Mouse (Mus musculus) retina, postnatal 7 days (tissue): Measurements from ENCODE around the gene Anapc4.

Experiments
- DNase-seq: peaks from one replicate; pipeline ENCODE4 v3.0.0-alpha.2; 2012; ENCODE audit warnings: low read depth, low spot score

Anapc4 gene

DNA sequence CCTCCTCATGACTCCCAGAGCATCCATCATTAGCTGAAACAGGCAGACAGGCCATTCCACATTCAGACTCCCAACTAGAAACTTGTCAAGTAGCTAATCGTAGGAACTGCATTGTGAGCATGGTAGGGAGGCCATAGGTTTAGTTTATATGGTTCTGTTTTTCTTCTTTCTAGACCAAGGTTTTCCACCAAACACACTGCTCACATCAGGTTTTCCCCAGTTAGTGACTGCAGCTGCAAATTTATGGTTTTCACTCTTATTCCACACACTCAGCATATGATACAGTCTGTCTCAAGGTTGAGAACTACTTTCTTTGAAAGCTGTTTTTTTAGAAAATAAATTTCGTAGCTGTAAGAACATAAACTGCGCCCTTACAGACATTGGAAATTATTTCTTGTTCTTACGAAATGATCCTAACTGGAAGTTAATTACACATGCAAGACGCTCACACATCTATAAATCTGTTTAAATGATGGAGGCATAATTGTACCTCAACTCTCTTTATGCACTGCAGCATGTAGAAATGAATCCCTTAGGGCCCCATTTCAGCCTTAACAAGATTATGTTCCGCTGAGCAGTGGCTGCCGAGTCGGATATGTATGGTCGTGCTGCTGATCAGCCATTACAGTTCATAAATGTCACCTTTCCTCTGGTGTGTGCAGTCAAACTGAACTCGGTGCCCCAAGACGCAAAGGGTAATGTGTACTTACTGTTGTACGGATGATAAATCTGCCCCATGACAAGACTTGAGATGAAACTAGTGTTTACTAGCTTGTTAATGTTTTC is 35.3 kb downstream of the Anapc4 start:
- no peak for DNase-seq

DNA sequence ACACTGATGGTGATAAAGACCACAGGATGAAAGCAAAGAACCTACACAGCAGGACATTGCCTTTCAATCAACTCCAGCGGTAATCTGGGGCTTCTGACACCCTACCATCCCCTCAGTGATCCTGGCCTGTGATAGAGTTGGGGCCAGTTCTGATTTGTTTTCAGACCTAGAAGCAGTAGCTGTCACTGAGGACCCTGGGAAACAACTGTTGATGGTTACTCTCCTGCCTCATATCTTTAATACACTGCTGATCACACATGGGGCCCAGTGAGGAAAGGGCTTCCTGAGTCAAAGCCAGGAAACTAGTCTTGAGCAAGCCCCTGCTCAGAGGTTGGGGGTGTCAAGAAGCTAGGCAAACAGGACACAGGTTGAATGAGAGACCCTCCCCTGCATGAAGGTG is 37.6 kb downstream of the Anapc4 start:
- no peak for DNase-seq

DNA sequence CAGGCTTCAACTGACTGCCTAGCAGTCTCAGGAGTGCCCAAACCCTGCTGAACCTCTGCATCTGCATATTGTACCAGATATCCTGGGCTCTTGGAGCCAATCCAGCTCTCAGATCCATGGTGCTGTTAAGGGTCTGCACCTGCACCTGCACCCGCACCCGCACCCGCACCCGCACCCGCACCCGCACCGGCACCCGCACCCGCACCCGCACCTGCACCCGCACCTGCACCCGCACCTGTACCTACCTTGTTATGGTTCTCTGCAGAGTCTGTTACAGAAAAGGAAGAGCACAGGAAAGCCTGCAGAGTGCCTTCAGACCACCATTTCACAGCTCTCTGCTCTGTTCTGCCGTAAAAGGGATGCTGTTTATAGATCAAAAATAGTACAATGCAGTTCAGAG is 38.2 kb downstream of the Anapc4 start:
- no peak for DNase-seq

GRCm38 (mm10) chr5:52878847-52879246 is 45.0 kb downstream of the Anapc4 start:
- DNase-seq, result peak; percentile 34

DNA sequence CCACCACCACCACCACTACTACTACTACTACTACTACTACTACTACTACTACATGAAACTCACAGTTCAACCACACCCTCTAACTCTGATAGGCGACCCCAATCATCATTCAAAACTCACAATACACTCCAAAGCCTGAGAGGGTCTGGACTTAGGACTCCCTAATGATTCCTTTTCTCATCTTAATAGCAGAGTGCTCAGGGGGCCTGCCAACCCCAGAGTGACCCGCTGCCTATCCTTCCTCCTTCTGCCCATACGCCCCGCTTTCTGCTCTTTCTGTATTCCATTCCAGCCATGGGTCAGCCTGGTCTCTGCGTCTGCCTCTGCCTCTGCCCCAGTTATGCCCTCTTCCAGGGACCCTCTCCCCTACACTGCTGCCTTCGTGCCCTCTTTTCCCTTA is 46.1 kb downstream of the Anapc4 start:
- DNase-seq, result no peak

DNA sequence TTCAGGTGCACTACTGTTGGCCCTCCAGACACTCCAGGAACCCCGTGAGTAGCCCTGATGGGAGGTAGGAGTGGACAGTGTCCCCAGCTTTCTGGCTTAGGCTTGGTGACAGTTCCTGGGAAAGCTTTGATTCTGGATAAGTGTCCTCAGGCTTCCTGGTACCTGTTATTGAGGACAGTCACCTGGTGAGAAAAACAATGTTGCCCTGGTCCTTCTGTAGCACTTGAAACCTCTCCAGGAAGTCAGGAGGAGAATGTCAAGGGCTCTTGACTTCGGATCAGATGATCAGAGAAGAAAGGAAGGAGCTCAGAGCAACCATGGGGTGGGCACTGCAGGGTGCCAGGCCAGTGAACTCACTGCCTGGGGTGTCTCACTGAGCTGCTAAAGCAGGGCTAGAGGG is 48.6 kb downstream of the Anapc4 start:
- DNase-seq, result no peak

DNA sequence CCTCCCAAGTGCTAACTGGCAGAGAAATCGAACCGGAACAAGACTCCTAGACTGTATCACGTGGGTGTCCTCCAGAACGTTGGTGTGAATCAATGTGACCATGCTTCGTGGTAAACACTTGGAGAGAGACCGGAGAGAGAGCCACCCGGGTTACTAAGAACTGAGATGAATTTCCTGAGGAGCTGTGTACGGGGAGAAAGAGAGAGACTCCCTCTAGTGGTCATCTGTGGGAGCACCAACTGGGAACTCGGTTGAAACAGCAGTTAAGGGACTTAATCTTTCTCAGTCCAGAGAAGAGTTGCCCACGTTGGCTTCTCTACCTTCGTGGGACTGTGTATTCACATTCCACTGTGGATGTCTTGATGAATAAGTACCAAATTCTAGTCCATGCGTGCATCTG is 53.3 kb downstream of the Anapc4 start:
- DNase-seq, result peak; percentile 29

DNA sequence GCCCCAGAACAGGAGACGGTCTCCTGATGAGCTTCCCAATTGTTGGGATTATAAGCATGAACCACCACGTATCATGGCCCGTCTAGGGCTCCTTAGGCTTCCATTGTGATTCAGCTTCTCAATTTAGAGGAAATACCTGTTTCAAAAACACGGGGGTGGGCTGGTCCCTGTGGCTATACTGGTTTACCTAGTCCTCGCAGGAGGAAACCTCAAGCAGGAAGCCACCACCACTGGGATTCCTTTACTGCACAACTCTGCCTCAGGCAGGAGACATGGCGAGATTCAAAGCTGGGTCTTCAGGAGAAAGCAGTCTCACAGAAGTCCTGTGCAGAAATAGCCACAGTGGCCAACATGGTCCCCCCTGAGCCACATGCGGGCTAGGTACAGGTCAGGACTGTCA is 56.1 kb downstream of the Anapc4 start:
- DNase-seq, result no peak

DNA sequence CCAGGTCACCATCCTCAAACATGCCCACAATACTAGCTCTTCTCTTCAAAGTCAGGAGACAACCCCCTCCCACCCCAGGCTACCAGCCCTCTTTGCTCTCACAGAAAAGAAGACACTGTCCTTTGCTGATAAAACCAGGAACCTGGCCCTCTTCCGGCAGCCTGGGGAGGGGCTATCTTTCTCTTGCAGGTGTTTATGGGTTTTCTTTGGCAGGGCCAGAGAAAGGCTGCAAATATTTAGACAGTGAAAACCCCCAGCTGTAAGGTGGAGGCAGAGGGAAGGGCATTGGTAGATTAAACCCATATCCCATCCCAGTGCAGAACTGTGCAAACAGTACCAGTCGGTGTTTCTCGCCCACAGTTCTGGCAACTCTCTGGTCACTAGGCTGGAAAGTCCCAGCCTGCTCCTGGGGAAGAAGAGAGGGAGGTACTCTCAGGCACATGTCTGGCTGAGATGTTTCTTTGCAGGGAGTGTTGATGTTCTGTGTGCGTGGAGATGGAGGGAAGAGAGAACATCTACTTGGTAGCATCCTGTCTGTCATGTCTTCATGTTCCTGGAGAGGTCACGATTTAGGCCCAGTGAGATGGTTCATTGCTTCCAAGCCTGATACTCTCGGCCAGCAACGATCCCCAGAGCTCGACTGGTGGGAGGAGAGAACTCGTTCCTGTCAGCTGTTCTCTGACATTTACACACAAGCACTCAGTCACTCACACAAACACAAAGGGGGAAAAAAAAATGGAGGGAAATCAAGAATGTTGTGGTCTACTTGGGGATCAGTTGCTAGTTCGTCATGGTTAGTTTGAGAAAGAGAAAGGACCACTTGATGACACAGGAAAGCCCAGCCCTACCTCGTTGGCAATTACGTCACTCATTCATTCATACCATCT is 58.4 kb downstream of the Anapc4 start:
- DNase-seq, result no peak

GRCm38 (mm10) chr5:52893938-52894337 is 60.1 kb downstream of the Anapc4 start:
- DNase-seq, result no peak

DNA sequence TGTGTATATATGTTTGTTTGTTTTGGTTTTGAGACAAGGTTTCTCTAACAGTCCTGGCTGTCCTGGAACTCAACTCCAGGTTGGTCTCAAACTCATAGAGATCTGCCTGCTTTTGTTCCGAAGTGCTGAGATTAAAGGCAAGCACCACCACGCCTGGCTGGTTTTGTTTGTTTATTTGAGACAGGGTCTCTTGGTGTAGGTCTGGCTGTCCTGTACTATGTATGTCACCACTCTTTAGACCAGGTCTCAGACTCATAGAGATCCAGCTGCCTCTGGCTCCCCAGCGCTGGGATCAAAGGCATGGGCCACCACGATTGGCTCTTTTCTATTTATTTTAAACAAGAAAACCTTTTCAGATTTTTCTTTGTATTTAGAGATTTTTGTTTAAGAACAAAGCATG is 70.4 kb downstream of the Anapc4 start:
- DNase-seq, result no peak

GRCm38 (mm10) chr5:52904671-52905070 is 70.9 kb downstream of the Anapc4 start:
- no peak for DNase-seq

DNA sequence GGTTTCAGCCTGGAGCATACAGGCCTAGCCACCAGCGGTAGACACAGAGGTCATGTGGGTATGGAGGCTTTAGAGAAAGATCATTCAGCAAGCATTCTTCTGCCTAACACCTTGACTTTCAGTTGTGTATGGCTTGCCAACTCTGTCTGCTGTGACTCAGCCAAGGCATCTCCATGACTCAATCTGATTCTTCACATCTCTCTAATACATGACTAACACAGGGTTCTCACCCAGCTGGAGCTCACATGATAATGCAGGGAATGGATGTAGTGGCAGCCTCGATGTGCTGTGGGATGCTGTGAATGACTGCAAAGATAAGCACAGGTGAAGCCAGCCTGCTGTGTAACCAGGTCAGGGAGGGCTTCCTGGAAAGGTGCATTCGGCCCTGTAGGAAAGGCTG is 74.4 kb downstream of the Anapc4 start:
- no peak for DNase-seq

GRCm38 (mm10) chr5:52910159-52910591 is 76.4 kb downstream of the Anapc4 start:
- no peak for DNase-seq

GRCm38 (mm10) chr5:52911286-52911870 is 77.6 kb downstream of the Anapc4 start:
- no peak for DNase-seq

GRCm38 (mm10) chr5:52913711-52914110 is 79.9 kb downstream of the Anapc4 start:
- DNase-seq, result no peak

- DNase-seq, result no peak
Measured at GRCm38 (mm10) chr5:52916186-52916585, 82.4 kb downstream of the Anapc4 start.
